Mouse (Mus musculus): ENCODE data around the gene Immp2l. TPM values are rescaled to one million over a fixed set of nuclear protein-coding genes. Genes with fewer than 3 reads are reported as not detected.

The Immp2l gene
- polyA plus RNA-seq, 1 experiment from 2014 or later, result 9.2 TPM

DNA sequence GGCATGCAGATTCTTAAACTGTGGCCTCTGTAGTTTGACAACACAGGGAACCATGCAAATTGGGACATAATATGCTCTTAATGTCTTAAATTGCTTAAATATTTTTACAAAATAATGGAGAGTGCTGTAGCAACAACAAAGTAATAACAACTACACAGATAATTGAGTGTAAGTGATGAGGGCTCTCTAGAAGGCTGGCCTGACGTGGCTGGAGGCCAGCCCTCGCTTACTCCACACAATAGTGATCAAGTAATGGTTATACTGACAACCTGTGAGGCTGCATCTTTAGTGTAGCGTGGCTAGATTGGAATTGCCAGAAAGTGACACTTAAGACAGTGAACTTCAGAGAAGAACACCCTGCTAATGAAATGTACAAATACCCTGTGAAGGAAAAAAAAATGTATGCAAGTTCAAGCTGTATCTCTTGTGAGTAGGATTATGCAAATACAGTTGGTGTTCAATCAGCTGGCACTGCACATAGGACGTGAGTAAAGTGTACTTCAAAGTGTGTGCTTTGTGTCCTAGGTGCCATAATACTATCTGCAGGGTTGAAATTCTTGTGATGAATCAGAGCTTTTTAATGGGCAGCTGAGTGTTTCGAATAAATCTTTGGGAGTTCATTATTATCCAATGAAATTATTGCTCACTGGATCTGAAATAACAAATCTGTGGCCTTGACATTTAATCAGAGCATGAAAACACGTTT, 445.4 kb downstream of the Immp2l start:
- WGBS, result 73% methylated on average over 6 of the region's 6 CpGs

GRCm38 (mm10) chr12:41481486-41481885, 457.6 kb downstream of the Immp2l start:
- Histone ChIP-seq H3K27me3 (ENCODE audit: control insufficient read depth, insufficient read depth, low read length) (no peaks in the 10 kb centered on the region), H3K4me2 (ENCODE audit: low read depth) (no peak overlapping the region), H3K4me3 (ENCODE audit: low read depth, low read length) (no peak overlapping the region), H3K36me3 (ENCODE audit: control insufficient read depth, insufficient read depth, low read length) (no peaks in the 10 kb centered on the region), H3K4me1 (ENCODE audit: control insufficient read depth, insufficient read depth, low read length) (peaks cover 8% of the 10 kb centered on the region; the same call in 1 of the 2 replicates), H3K9me3 (ENCODE audit: control insufficient read depth, low read length) (no peaks in the 10 kb centered on the region), H3K9ac (ENCODE audit: low read length) (no peak overlapping the region), H3K27ac (ENCODE audit: low read depth, low read length) (no peak overlapping the region)
- 82% methylated on average over 2 of the region's 2 CpGs for WGBS
- ATAC-seq (ENCODE audit: insufficient read depth, low FRiP score, low TSS enrichment) (no peak), DNase-seq (ENCODE audit: low spot score) (no peak)

More for the DNA sequence above, 445.4 kb downstream of the Immp2l start:
- Histone ChIP-seq H3K4me1 (ENCODE audit: control insufficient read depth, insufficient read depth, low read length) (no peaks in the 10 kb centered on the region), H3K9ac (ENCODE audit: low read length) (no peak overlapping the region), H3K27ac (ENCODE audit: low read depth, low read length) (no peak overlapping the region), H3K4me2 (ENCODE audit: low read depth) (no peak overlapping the region), H3K36me3 (ENCODE audit: control insufficient read depth, insufficient read depth, low read length) (no peaks in the 10 kb centered on the region), H3K9me3 (ENCODE audit: control insufficient read depth, low read length) (no peaks in the 10 kb centered on the region), H3K27me3 (ENCODE audit: control insufficient read depth, insufficient read depth, low read length) (no peaks in the 10 kb centered on the region), H3K4me3 (ENCODE audit: low read depth, low read length) (no peak overlapping the region)
- ATAC-seq (ENCODE audit: insufficient read depth, low FRiP score, low TSS enrichment) (no peak), DNase-seq (ENCODE audit: low spot score) (no peak)

- Histone ChIP-seq H3K36me3 (ENCODE audit: control insufficient read depth, insufficient read depth, low read length) (no peaks in the 10 kb centered on the region), H3K27ac (ENCODE audit: low read depth, low read length) (no peak overlapping the region), H3K27me3 (ENCODE audit: control insufficient read depth, insufficient read depth, low read length) (no peaks in the 10 kb centered on the region), H3K4me2 (ENCODE audit: low read depth) (peak overlapping the region; percentile 53), H3K4me3 (ENCODE audit: low read depth, low read length) (peak overlapping the region; percentile 42), H3K9me3 (ENCODE audit: control insufficient read depth, low read length) (no peaks in the 10 kb centered on the region), H3K9ac (ENCODE audit: low read length) (peak overlapping the region; percentile 26), H3K4me1 (ENCODE audit: control insufficient read depth, insufficient read depth, low read length) (peaks cover 8% of the 10 kb centered on the region; the same call in 1 of the 2 replicates)
- DNase-seq (ENCODE audit: low spot score) (no peak), ATAC-seq (ENCODE audit: insufficient read depth, low FRiP score, low TSS enrichment) (no peak)
- 82% methylated on average over 5 of the region's 5 CpGs for WGBS
Observed at GRCm38 (mm10) chr12:41483091-41483592, 459.3 kb downstream of the Immp2l start.

DNA sequence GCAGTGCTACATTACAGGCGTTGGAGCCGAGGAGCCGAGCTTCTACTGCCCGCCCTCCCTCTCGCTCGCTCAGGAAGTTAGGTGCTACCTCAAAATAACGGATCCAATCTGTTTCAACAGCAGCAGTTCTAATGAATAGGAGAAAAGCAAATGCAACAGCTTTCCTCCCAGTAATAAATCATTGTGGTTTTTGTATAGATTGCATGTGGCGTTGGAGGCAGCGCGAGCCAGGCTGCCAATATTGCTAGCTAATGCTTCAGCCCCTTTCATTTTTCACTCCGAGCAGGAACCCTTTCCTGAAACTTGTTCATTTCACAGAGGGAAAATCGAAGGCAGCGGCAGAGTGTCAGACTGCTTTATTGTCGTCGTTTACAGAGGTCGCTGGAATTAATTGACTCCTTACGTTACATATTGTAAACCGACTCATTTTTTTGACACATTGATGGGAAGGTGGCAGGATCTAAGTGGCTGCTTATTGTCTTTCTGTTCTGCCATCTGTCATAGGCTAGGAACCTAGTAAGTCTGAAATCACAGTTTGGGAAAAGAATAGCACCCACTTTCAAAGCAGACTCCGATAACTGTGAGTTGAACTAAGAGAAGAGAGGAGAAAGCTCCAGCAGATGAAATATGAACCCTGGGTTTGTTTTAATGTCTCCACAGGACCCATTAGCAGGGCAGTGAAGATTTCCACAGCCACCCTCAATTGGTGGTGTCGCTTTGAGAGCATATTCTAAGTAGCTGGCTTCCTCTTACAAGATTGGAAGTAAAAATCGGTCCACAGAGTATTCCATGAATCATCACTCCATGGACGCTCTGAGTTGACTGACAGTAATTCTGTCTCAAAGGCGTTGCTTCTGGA, 459.9 kb downstream of the Immp2l start:
- DNase-seq (ENCODE audit: low spot score), result peak; percentile 48
- no peaks in the 10 kb centered on the region for H3K36me3 ChIP-seq (ENCODE audit: control insufficient read depth, insufficient read depth, low read length)

DNA sequence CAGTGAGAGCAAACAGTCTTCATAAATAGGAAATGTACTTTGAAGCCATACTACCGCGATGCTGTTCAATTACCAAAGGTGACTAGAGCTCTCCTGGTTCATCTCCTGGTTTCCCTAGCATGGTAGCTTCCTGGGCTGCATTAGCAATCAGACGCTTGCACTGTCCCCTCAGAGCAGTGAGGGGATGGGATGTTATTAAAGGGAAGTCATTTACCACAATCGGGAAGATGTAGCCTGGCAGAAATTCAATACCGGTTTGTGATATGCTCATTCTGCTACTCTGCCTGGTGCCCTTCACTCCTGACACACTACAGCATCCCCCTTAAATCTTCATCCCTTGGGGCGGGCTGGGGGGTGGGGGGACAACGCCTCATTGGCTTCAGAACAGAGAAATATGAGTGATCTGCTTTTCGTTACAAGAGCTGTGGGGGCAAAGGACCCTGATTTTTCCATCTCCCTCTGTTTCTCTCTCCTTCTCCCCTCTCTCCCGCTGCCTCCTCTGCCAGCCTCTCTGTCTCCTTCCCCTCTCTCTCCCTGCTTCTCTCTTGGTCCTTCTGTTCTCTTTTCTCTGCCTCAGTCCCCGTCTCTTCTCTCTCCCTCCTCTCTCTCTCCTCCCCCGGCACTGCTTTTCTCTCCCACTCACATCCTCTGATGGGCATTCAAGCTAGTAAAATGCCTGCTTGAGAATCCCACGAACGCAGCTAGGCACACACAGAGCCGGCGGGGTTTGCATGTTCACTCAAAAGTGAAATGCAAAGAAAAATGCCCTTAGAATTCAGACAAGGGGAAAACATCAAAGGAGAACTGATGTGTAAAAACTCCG, 461.0 kb downstream of the Immp2l start:
- peak overlapping the region; percentile 51 for H3K9ac ChIP-seq (ENCODE audit: low read length)
- DNase-seq (ENCODE audit: low spot score) (peak; percentile 46), ATAC-seq (ENCODE audit: insufficient read depth, low FRiP score, low TSS enrichment) (peak; percentile 18; the same call in 1 of the 2 replicates)
- H3K27ac ChIP-seq (ENCODE audit: low read depth, low read length), result peak overlapping the region; percentile 51
- H3K36me3 ChIP-seq (ENCODE audit: control insufficient read depth, insufficient read depth, low read length), result no peaks in the 10 kb centered on the region
- H3K9me3 ChIP-seq (ENCODE audit: control insufficient read depth, low read length), result no peaks in the 10 kb centered on the region
- peaks cover 8% of the 10 kb centered on the region; the same call in 1 of the 2 replicates for H3K4me1 ChIP-seq (ENCODE audit: control insufficient read depth, insufficient read depth, low read length)
- H3K4me3 ChIP-seq (ENCODE audit: low read depth, low read length), result peak overlapping the region; percentile 42
- peak overlapping the region; percentile 53 for H3K4me2 ChIP-seq (ENCODE audit: low read depth)
- no peaks in the 10 kb centered on the region for H3K27me3 ChIP-seq (ENCODE audit: control insufficient read depth, insufficient read depth, low read length)
- WGBS, result 28% methylated on average over 16 of the region's 16 CpGs

More for the DNA sequence above, 459.9 kb downstream of the Immp2l start:
- peak overlapping the region; percentile 42 for H3K4me3 ChIP-seq (ENCODE audit: low read depth, low read length)
- H3K9me3 ChIP-seq (ENCODE audit: control insufficient read depth, low read length), result no peaks in the 10 kb centered on the region
- WGBS, result 24% methylated on average over 23 of the region's 23 CpGs
- peaks cover 8% of the 10 kb centered on the region; the same call in 1 of the 2 replicates for H3K4me1 ChIP-seq (ENCODE audit: control insufficient read depth, insufficient read depth, low read length)
- H3K4me2 ChIP-seq (ENCODE audit: low read depth), result peak overlapping the region; percentile 53
- ATAC-seq (ENCODE audit: insufficient read depth, low FRiP score, low TSS enrichment), result no peak
- H3K9ac ChIP-seq (ENCODE audit: low read length), result peak overlapping the region; percentile 26
- H3K27me3 ChIP-seq (ENCODE audit: control insufficient read depth, insufficient read depth, low read length), result no peaks in the 10 kb centered on the region
- H3K27ac ChIP-seq (ENCODE audit: low read depth, low read length), result peak overlapping the region; percentile 51

DNA sequence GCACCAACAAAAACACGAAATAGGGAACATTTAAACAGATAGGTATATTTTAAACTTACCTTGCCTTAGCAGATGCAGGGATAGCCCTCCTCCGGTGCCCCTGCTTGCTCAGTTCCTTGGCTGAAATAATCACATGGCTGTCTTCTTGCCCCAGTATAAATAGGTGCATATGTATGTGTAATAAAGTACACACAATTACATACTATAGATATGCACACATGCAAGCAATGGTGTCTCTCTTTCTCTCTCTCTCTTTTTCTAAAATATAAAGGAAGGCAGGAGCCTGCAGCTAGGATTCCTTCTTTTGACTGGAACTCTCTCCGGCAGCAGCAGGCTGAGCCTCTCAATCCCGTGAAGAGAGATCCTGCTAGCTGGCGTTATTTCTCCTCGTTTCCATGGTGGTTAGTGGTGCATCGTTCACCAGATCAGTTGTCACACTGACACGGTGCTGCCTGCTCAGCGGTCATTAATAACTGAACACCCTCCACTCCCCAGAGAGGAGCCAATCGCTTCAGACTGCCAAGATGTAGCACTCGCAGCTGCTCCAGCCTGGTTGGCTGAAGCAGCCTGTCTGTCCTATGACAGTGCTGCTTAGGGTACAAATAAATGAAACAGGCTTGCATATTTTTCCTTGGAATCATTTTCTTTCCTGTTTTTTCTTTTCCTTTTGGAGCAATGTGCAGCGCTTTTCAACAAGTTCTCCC, 461.8 kb downstream of the Immp2l start:
- Histone ChIP-seq H3K9me3 (ENCODE audit: control insufficient read depth, low read length) (no peaks in the 10 kb centered on the region), H3K4me1 (ENCODE audit: control insufficient read depth, insufficient read depth, low read length) (peaks cover 8% of the 10 kb centered on the region; the same call in 1 of the 2 replicates), H3K27me3 (ENCODE audit: control insufficient read depth, insufficient read depth, low read length) (no peaks in the 10 kb centered on the region), H3K4me3 (ENCODE audit: low read depth, low read length) (peak overlapping the region; percentile 42), H3K4me2 (ENCODE audit: low read depth) (peak overlapping the region; percentile 53), H3K9ac (ENCODE audit: low read length) (peak overlapping the region; percentile 51), H3K27ac (ENCODE audit: low read depth, low read length) (peak overlapping the region; percentile 51), H3K36me3 (ENCODE audit: control insufficient read depth, insufficient read depth, low read length) (no peaks in the 10 kb centered on the region)
- WGBS, result 19% methylated on average over 12 of the region's 12 CpGs
- DNase-seq (ENCODE audit: low spot score) (peak; percentile 67), ATAC-seq (ENCODE audit: insufficient read depth, low FRiP score, low TSS enrichment) (peak; percentile 90)

DNA sequence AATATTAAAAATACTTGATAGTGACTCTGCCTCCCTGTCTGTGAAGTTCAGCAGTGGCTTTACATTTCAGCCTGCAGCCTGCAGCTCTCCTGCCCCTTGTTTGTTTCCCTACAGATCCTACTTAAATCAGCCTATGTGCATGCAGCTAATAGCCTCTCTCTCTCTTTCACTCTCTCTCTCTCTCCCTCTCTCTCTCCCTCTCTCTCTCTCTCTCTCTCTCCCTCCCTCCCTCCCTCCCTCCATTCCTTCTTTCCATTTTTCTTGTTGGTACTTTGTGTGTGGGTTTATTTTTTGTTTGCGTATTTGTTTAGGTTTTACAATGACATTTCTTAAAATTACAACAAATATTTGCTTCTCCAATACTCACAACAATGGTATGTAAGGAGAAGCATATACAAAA, 462.4 kb downstream of the Immp2l start, which contains the start of gene Lrrn3:
Lrrn3 (minus strand) TSS at position 101 of the 400 bp plus-strand sequence.
- H3K27me3 ChIP-seq (ENCODE audit: control insufficient read depth, insufficient read depth, low read length), result no peaks in the 10 kb centered on the region
- peak within 1 kb of the TSS; percentile 51 for H3K27ac ChIP-seq (ENCODE audit: low read depth, low read length)
- no peaks in the 10 kb centered on the region for H3K9me3 ChIP-seq (ENCODE audit: control insufficient read depth, low read length)
- H3K36me3 ChIP-seq (ENCODE audit: control insufficient read depth, insufficient read depth, low read length), result no peaks in the 10 kb centered on the region
- H3K4me2 ChIP-seq (ENCODE audit: low read depth), result peak within 1 kb of the TSS; percentile 53
- WGBS, result 90% methylated on average over 1 of the region's 1 CpGs
- peak within 1 kb of the TSS; percentile 42 for H3K4me3 ChIP-seq (ENCODE audit: low read depth, low read length)
- H3K4me1 ChIP-seq (ENCODE audit: control insufficient read depth, insufficient read depth, low read length), result peaks cover 8% of the 10 kb centered on the region; the same call in 1 of the 2 replicates
- H3K9ac ChIP-seq (ENCODE audit: low read length), result peak within 1 kb of the TSS; percentile 51
- DNase-seq (ENCODE audit: low spot score) (no peak), ATAC-seq (ENCODE audit: insufficient read depth, low FRiP score, low TSS enrichment) (no peak)
